Mouse (Mus musculus): ENCODE data around the gene Nme2.
A peak's percentile ranks its signal among the peaks of the same experiment; 100 is the strongest.

Nme2 gene

DNA sequence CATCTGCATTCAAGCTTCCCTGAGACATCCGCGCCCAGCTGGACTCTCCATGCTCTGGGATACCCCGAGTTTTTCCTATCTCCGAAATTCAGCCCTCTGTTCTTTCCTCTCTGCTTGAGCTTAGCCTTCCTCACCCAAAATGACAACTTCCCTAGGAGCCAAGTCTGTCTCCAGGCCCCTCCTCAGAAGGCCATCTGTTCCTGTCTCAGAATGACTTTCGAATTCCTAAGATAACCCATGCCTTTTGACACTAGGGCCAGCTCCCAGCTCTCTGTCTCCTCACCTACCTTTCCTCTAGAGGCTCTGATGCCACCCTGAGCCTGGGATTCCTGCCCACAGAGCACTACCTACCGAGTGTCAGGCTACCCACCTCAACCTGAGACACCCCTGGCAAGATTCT, at the start of gene Nme2:
TSS of gene Nme2 (minus strand) at position 101 of the 400 bp plus-strand sequence.
- TF ChIP-seq GATA4 (IDR thresholded peaks at IDR 0.05; ENCODE audit: insufficient replicate concordance, low read length), result no peak

DNA sequence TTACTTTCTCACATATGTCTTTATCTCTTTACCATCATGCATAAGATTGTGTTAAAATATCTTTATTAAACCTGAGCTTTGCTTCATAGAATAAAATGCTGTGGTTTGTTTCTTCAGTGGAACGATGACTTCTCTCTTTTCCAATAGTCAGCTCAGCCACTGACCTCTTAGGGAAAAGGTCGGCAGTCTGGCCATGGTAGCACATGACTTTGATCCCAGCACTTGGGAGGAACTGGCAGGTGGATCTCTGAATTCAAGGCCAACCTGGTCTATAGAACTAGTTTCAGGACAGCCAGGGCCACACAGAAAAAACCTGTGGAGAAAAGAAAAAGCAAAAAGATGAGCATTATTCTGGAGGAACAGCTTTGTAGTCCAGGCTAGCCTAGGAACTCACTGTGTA, 47.3 kb upstream of the Nme2 start:
- TF ChIP-seq GATA4 (IDR thresholded peaks at IDR 0.05; ENCODE audit: insufficient replicate concordance, low read length), result no peak

DNA sequence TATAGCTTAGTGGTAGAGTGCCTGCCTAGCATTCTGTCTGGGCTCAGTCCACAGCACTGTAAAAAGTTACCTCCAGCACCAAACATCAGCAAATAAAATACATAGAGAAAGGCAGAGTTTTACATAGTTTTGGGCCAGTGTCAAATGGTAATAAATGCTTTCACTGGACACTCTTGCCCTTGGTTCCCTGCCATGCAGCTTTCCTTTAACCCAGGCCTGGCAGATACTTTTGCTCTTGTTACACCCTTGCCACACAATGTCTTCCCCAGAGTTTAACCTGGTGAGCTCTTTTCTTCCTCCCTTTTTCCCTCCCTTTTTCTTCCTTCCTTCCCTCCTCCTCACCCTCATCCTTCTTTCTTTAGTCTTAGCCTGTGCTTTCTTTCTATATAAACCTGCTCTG, 43.2 kb upstream of the Nme2 start:
- no peak for TF ChIP-seq GATA4 (IDR thresholded peaks at IDR 0.05; ENCODE audit: insufficient replicate concordance, low read length)

DNA sequence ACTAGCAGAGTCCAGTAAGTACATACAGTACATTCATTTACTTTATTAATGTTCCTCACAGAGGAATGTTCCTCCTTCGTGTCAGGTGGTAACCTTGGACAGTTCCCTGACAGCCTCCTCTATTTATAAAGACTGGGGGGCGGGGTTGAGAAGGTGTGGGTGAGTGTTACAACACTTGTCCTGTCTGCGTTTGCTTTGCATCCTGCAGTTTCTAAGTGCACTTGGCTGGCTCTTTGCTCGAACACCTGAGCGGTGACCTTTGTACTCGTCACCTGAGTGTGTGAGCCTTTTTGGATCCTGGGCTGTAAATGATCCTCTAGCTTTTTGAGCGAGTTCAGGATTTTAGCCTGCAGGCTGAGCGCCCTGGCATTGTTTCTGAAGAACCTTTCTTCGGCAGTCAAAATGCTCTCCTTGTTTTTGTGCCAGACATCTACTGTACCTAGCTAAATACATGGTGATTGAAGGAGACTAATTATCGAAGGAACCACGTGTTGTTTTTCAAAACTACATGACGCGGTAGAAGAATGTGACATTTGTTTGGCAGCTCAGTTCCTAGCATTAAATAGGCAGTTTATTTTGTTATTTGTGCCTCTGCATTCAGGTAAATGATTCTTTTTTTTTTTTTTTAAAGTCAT, 41.2 kb upstream of the Nme2 start:
- no peak for TF ChIP-seq GATA4 (IDR thresholded peaks at IDR 0.05; ENCODE audit: insufficient replicate concordance, low read length)

DNA sequence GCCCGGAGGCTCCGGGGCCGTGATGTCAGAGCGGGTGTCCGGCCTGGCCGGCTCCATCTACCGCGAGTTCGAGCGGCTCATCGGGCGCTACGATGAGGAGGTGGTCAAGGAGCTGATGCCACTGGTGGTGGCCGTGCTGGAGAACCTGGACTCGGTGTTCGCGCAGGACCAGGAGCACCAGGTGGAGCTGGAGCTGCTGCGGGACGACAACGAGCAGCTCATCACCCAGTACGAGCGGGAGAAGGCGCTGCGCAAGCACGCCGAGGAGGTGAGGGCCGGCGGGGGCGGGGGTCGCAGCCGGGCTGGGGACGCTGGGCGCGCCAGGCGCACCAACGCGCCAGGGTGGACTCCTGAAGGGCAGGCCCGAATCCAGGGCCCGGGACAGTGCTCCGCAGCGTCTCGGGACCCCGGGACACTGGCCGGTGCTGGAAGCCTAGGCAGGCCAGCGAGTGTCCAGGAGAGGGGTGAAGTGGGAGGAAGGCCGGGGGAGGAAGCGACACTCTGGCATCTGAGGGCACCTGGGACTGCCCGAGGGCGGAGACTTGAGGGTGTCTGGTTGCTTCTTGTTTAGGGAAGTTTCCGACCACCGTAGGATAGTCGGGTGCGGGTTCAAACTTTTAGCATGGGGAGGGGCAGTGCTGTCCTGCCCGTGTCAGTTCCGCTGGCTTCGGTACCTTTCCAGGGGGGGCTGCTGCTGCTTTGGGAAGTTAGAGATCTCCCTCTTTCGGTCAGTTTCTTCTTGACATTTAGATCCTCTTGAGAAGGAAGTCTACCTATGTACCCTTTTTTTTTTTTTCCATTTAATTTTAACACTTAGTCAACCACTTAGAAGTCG, 40.5 kb upstream of the Nme2 start:
- no peak for TF ChIP-seq GATA4 (IDR thresholded peaks at IDR 0.05; ENCODE audit: insufficient replicate concordance, low read length)

DNA sequence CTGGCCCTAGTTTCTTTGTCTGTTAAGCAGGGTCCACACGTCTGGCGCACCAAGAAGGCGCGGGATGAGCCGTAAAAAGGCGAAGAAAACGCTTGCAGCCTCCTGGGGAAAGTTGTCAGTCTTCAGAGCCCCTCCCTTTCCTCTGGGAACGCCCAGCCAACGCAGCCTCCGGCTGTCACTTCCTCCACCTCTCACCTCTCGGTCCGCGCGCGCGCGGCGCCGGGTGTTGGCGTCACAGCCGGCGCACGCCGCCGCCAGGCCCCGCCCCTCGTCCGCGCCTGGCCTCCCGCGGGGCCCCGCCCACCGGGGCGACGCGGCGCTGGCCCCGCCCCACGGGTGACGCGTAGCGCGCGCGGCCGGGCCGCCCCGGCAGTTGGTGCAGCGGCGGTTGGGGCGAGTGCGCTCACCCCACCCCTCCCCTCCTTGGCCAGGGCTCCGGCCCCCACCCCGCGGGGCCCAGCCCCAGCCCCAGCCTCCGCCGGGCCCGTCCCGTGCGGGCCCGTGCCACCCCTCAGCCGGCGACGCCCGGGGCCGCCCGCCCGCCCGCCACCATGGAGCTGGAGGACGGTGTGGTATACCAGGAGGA, 39.8 kb upstream of the Nme2 start, which contains the start of gene Spag9:
TSS of gene Spag9 (plus strand) at position 372 of the 586 bp plus-strand sequence.
- no peak for TF ChIP-seq GATA4 (IDR thresholded peaks at IDR 0.05; ENCODE audit: insufficient replicate concordance, low read length)

DNA sequence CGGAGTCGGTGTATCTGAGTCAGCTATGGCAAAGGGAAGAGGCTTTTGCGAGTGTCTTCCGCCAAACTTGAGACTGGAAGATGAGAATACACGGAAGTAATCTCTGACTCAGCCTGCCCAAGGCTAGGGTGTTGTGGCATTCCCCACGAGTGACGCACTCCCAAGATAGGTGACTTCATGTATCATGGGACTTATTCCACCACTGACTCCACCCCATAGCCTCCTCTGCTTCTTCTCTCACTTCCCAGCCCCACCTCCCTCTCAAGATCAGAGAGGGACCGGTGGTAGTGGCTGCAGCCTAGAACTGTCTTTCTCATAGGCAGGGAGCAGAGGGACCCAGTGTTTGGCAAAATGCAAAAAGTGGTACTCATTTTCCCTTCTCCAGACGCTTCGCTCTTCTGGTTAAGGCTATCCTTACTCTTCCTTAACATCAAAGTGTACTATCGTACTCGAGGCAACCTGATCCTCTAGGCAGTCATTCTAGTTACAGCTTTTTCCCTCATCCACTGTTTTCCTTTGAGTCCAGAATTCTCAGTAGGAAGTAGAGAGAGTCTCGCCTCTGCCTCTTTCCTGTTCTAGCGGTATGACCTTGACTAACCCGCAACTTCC, 39.2 kb upstream of the Nme2 start:
- peak; percentile 84 for TF ChIP-seq GATA4 (IDR thresholded peaks at IDR 0.05; ENCODE audit: insufficient replicate concordance, low read length)

DNA sequence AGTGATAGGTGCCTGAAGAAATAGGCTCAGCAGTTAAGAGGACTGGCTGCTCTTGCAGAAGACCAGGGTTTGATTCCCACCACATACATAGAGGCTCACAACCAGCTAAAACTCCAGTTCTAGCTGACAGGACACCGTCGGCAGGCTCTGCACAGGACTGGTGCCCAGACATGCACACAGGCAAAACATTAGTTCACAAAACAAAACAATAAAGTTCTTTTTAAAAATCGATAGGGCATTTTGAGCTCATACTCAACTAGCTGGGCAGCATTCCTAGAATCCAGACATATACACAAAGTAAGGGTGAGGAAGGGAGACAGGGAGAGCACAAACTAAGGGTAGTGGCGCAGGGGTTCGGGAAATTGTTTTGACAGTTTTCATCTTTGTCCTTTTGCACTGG, 38.5 kb upstream of the Nme2 start:
- TF ChIP-seq GATA4 (IDR thresholded peaks at IDR 0.05; ENCODE audit: insufficient replicate concordance, low read length), result no peak

DNA sequence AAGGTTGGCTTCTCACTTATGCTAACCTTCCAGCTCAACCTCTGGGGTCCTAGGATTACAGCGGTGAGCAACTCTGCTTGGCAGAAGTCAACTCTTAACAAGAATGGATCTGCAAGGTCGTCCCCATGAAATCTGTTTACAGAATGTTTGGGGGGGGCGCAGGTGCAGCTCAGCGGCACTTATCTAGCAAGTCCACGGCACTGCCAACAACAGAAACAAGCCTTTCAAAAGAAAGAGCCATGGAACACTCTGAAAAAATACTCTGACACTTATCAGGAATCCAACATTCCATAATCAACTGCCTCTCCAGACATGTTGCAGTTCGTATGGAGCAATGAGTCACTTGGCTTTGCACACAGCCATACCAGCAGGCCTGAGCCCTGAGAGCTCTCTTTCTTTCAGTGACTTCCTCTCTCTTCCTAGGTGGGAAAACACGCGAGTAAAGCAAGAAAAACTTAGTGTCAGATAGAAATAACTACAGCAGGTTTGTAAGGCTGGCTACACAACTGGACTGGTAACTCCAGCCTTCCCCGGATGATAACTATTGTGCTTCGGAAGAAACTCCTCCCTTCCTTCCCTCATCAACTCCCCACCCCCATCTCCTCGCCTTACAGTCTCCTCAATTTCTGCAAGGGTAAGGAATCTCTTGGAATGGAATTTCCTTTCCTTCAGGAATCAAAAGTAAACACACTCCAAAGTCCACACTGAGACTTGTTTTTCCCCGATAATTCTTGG, 32.4 kb upstream of the Nme2 start:
- TF ChIP-seq GATA4 (IDR thresholded peaks at IDR 0.05; ENCODE audit: insufficient replicate concordance, low read length), result peak; percentile 55; the same call in 1 of the 2 replicates

DNA sequence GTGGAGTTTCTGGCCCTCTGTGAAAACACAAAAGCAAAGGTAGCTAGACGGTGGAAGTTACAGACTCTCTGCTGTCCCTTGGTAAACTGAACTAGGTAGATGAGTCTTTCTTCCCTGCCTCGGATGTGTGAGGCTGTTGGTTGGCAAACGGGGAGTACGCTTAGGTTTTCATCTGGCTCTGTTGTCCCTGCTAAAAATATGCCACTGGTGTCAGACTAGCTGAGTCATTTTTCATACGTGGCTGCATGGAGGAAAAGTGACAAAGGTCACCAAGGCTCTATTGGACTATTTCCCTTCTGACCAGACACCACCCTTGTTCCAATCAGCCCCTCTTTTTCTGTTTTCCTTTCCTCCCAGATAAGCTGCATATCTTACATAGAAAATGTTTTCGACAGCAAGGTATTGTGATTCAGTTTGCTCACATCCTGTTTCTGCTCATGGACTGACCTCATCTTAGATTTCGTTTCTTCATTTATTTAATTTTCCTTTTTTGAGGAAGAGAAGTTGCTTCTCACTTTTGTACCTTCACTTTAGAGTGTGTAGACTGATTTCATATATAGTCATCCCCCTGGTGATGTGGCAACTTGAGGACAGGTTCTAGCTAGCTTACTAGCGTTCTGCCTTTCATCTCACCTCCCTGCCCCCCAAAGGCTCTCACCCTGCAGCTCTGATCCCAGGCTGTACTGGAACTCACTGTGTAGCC, 31.7 kb upstream of the Nme2 start:
- TF ChIP-seq GATA4 (IDR thresholded peaks at IDR 0.05; ENCODE audit: insufficient replicate concordance, low read length), result peak; percentile 95

DNA sequence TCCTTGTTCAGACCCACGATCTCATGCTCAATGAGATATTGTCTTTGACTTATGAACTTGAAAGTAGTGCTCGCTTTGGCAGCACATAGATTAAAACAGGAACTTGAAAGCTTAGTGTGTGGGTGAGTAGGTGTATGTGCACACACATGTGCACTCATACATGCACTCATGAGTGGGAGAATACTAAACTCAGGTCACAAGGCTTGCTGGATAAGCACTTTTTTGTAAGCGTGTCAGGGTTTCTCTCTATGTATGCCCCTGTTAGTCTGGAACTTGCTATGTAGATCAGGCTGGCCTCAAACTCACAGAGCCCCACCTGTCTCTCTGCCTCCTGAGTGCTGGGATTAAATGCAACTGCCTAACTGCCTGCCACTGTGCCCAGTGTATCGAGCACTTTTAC, 31.0 kb upstream of the Nme2 start:
- no peak for TF ChIP-seq GATA4 (IDR thresholded peaks at IDR 0.05; ENCODE audit: insufficient replicate concordance, low read length)

DNA sequence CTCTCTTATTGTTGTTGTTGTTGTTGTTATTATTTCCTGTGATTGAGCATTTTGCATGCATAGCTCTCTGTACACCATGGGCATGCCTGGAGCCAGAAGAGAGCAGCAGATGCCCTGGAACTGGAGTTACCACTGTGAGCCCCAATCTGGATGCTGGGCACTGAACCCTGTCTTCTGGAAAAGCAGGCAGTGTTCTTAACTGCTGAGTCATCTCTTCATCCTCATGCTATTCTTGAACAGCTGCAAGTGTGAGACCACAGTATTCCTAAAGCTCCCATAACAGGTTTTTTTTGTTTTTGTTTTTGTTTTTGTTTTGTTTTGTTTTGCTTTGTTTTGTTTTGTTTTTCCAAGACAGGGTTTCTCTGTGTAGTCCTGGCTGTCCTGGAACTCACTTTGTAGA, 30.2 kb upstream of the Nme2 start:
- no peak for TF ChIP-seq GATA4 (IDR thresholded peaks at IDR 0.05; ENCODE audit: insufficient replicate concordance, low read length)

DNA sequence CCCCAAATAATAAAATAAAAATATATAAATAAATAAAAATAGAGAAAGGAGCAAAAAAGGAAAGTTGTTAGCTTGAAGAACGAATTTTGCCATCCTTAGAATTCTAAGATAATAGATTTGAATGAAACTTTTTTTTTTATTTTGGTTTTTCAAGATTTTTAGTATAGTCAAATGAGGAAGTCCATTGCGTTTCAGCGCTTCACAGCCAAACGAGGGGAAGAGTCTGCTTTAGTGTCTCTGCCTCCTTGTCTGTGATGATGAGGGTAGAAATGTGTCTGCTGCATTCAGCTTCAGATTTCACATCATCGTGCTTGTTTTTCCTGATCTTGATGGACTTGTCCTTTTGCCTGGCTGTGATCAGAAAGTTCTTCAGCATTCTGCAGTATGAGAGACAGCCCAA, 29.2 kb upstream of the Nme2 start:
- no peak for TF ChIP-seq GATA4 (IDR thresholded peaks at IDR 0.05; ENCODE audit: insufficient replicate concordance, low read length)

DNA sequence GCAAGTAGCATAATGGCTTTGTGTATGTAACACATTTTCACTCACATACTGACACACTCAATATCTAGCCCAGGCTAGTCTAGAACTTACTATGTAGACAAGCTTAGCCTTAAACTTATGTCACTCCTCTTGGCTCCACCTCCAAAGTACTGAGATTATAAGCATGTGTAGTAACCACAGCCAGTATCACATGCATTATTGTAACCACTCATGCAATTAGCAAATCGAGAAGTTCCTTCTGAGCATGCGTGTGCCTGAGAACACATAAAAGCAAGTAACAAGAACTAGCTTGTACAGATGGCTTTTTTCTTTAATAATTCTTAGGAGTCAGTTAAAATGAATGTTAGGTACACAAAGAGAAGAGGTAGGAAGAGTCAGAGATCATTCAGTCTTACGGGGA, 28.6 kb upstream of the Nme2 start:
- no peak for TF ChIP-seq GATA4 (IDR thresholded peaks at IDR 0.05; ENCODE audit: insufficient replicate concordance, low read length)

Data from liver, adult (tissue).